Mouse (Mus musculus) gastrocnemius, adult 8-10 months (tissue): ENCODE measurements around the gene Tmem52. TPM values are rescaled to one million over a fixed set of nuclear protein-coding genes. Genes with fewer than 3 reads are reported as not detected.
"Not testable (repeated sequence)": the region's sequence is repeated elsewhere in the genome, so short reads cannot be mapped to it uniquely, and the experiment has no call there.

Experiments
- DNase-seq, 2 experiments: peaks; one replicate each; pipeline ENCODE4 v3.0.0; 2022; ENCODE audit warnings: low spot score in 2 of 2
- total RNA-seq, 4 experiments: library from RNA; stranded (reverse); gene quantifications; 2 replicates each; pipeline ENCODE4 v1.2.4; 2022

Tmem52 gene
- 100 to 1,000 TPM; 139 to 250 (median 181) TPM for total RNA-seq

DNA sequence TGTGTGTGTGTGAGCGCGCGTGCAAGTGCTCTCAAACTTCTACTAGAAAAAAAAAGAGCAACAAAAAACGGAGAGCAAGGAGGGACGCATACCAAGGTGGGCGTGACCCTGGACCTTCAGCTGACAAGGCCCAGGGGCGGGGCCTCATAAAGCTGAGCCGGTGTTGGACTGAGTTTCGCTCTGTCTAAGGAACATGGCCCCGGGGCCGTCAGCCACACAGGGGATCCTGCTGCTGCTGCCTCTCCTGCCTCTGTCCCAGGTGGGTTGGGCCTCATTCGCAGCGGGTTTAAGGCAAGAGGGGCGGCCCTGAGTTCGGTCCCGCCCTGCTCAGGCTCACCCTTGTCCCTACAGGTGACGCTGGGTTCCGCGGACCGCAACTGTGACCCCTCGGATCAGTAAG is at the start of gene Tmem52:
Gene Tmem52, plus strand, starts transcription at position 163 of the 400 bp plus-strand sequence.
- DNase-seq, result peak; percentile 74 to 81

DNA sequence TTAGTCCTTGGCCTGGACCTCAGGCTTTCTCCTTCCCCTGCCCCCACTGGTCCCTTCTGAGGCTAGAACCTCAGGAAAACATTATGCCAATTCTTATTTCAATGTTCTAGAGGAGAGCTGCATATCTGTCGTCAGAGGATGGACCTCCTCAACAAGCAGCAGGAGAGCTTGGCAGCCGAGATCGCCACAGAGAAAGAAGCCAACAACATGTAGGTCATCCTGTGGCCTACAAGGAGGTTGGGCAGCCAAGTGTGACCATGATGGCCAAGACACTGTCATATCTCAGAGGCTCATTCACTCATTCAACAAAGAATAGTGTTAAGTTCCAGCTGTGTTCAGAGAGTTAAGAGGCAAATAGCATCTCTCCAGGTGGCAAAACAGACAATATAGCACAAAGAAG is 48.8 kb upstream of the Tmem52 start:
- peak in 1 of 2 experiments; percentile 15 for DNase-seq

DNA sequence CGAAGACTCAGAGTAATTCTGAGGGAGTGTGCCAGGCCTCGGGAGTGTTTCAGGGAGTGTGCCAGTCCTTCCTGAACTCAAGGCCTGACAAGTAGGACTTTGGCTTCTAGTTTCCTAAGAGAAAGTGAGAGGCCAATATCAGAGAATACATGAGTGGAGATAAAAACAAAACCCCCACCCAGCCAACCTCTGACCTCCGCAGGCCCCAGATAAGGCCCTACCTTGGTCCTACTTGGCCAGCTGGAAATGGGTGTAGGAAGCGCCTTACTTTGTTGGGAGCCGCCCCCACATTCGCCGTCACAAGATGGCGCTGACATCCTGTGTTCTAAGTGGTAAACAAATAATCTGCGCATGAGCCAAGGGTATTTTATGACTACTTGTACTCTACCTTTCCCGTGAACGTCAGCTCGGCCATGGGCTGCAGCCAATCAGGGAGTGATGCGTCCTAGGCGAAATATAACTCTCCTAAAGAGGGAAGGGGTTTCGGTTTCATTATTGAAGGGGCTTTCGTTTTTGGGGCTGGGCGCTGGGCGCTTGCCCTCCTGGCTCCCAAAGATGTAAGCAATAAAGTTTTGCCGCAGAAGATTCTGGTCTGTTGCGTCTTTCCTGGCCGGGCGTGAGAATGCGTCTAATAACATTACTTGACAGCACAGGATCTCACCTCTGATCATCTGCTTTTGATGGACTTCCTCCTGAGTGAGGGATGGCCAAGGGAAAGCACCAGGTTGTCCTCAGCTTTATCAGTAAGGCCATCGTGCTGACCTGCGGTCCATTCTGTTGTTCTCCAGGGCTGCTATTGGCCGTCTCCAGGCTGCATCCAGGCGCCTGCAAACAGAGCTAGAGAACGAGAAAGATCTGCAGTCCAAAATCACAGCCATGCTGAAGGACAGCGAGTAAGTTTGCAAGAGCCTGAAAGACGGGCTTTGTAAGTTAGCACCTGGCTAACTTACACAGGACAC is 47.2 kb upstream of the Tmem52 start:
- DNase-seq, result not testable (repeated sequence)

DNA sequence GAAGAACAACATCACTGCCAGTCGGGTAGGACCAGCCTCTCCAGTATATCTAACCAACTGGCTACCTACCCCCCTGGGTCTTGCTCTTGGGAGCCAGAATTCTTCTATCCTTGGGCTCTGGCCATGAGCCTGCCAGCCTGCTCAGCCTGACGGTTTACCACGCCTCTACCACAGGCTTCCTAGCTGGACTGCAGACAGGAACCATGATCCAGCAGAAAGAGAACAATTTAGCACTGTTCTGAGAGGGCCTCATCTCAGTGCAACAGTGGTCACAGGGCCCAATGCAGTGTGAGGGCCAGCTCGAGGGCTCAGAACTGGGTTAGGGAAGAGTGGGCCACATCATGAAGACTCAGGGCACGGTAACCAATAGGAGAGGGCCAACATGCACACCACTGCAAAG is 44.9 kb upstream of the Tmem52 start:
- no peak for DNase-seq

DNA sequence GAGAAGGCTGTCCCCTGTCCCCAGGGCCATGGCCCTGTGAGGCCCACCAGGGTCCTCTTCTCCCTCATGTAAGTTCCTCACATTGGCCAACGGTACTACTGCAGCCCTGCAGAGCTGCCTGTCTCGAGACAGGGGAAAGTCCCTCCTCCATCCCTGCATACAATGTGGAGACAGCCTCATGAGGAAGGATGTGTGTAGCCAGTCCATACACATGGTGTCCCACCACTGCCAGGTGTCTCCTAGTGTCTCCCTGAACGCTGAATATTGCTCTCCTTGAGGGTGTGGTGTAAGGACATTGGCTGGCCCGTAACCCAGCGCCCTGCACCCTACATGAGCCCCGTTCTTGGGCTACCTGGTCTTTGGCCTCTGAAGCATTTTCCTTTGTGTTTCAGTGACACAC is 42.6 kb upstream of the Tmem52 start:
- DNase-seq, result no peak

DNA sequence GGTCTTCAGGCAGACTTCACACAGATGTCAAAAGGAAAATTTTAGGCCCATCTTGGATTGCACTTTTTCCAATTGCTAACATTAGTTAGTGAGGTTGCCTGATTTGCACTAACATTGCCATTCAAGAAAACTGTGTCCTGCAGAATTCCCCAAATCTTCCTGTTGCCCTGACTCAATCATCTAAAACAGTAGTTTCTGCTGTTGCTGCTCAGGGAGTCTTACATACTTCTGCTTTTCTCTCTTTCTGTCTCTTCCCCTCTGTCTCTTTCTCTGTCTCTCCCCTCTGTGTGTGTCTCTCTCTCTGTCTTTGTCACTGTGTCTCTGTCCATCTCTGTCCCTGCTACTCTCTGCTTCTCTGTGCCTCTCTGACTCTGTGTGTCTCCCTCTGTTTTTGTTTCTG is 40.5 kb upstream of the Tmem52 start:
- DNase-seq, result no peak

DNA sequence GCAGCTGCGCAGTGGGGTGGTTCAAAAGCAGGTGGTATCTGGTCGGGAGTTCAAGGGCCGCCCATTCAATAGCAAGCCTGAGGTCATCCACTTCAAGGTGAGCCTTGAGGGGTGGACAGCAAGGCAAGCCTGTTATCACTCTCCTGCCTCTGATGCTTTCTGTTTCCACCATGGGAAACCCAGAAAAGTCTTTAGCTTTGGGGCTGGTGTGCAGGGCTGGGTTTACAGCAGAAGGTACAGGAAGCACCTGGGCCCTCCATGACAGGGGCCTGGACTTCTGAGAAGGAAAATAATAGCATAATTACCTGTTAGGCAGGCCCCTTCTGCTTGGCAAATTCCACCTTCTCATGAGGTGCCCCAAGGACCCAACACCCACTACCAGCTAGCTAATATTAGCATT is 39.7 kb upstream of the Tmem52 start:
- no peak for DNase-seq

DNA sequence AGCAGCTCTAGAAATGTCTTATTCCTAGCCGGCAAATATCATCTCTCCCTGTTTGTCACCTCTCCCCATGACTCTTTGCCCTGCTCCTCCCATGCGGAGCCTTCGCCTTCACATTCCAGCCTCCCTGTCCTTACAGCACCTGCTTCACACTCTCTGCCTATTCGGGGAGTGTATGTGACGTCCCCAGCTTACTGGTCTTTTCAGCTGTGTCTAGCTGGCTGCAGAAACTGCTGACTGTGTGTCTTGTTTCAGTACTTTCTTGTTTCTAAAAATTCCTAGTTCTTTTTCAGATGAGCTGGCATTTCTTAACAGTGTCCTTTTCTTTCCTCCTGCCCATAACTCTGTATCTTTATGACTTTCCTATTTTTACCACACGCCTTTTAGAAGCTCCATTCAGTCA is 36.6 kb upstream of the Tmem52 start:
- no peak for DNase-seq

DNA sequence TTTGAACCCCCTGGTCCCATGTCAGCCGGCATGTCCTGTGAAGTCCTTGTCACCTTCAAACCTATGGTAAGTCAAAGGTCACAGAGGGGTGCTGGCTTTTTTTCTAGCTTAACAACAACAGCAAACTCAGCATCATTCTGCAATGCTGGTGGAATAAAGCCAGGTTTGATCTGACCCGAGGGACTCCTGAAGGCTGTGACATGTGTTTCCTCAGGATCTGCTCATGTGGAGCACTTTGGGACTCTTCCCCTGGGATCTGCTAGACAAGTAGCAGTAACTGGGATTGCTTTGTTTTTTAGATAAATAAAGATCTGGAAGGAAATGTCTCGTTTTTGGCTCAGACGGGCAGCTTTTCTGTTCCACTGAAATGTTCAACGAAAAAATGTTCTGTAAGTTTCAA is 34.9 kb upstream of the Tmem52 start:
- no peak for DNase-seq

DNA sequence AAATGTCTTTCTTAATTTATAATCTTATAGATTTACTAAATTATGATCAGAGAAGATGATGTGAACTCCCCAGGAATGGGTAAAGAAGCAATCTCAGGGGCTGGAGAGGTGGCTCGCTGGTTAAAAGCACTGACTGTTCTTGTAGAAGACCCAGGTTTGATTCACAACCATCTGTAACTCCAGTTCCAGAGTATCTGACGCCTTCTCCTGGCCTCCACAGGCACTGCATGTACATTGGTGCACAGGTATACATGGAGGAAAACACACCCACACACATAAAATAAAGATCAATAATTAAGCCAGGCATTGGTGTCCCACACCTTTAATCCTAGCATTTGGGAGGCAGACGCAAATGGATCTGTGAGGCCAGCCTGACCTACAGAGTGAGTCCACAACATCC is 26.1 kb upstream of the Tmem52 start:
- DNase-seq, result no peak

DNA sequence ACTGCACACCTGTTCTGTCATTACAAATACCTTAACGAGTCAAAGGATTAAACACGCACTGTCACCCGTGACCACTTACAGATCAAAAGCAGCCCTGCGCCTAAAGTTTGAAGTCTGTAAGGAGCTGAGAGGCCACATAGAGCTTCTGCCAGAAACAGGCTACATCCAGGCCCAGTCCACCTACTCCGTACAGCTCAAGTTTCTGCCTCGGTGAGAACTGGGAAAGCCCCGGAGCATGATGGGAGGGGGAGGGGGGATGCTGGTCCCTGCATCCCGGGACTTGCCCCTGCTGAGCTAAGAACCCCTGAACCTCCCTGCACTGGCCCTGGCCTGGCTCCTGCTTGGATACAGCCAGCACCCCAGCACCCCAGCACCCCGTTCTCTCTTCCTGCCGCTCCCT is 17.3 kb upstream of the Tmem52 start:
- DNase-seq, result no peak

DNA sequence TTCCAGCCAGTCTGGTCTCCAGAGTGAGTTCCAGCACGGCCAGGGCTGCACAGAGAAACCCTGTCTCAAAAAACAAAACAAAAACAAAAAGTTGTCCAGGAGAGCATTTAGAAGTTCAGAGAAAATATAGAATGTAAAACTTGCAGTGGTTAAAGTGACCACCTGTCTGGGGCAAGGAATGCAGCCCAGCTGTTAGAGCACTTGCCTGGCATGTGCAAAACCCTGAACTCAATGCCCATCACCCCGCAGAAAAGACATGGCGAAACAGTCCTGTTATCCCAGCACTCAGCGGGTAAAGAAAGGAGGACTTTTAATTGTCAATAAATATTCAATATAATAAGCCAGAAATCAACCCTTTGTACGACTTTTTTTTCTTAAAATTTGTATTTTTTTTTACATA is 10.3 kb upstream of the Tmem52 start:
- no peak for DNase-seq

DNA sequence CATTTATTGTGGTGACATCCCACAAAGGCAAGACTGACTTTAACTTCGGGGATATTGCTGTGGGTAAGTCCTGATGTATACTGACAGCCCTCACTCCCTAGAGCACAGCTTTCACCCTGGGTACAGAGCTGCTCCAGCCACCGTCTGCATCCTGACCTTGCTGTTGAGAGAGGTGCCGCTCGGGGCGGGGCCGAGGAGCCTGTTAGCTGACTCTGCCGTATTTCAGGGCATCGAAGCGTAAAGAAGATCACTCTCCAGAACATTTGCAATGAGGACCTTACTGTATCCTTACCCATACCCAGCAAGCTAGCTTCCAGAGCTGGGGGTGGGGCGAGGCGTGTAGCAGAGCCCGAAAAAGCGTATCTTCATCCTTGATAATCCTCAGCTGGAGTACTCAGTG is 5.9 kb upstream of the Tmem52 start:
- no peak for DNase-seq

DNA sequence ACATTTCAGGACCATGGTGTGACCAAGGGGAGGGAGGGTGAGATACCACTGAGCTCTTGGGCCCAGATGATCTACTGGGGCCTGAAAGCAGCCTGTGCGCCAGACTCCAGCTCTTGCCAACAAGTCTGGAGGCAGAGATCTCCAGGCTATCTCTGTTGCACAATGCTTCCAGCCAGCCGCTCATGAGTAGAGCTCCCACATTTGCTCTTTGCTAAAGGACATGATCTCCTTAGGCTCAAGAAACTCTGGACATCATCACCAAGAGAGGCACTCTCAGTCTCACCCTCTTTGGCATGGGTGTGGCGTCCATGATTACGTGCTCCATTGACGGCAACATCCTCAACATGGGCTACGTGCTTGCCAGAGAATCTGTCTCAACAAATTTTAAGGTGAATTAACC is 5.3 kb upstream of the Tmem52 start:
- no peak for DNase-seq

DNA sequence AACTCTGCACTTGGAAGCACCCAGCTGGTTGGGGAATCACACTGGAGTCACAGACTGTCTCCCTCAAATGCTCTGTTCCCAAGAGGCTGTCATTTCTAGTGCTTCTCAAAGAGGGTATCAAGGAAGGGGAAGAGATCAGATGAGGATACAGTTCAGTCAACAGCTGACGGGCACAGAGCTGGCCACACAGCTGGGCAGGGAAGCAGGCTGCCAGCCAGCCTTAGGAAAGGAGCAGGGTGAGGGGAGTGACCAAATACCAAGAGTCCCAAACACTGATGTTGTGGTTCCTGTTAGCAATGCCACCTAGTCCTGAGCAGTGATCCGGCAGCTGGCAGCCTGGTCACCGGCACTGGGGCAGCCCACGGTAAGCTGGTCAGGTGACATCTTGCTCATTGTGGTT is 4.9 kb upstream of the Tmem52 start:
- no peak for DNase-seq

DNA sequence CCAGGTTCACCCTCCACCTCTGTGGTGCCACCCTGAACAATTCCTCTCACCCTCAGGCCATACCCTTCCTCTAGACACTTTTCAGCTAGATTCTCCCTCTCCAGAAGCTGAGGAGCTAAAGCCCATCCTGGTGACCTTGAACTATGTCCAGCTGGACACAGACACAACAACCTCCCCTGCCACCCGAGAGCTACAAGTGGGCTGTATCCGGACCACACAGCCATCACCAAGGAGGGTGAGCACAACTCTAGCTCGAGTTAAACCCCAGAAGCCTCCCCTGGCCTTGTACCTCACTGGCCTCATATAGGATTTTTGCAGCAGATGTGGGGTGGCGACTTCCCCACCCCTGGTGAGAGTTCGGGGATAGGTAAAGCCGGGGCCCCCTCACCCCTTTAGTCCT is 3.3 kb upstream of the Tmem52 start:
- DNase-seq, result no peak

DNA sequence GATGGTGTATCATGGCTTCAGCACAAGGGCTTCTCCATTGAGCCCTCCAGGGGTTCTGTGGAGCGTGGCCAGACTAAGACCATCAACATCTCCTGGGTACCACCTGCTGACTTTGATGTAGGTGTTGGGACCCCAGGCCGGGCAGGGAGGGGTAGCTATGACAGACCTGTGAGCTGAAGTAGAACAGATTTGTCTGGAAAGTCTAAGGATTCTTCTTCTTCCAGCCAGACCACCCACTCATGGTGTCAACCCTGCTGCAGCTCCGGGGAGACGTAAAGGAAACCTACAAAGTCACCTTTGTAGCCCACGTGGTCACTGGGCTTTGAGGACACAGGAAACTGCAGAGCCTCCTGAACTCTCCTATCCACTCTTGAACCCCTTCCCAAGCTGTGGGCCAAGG is 2.8 kb upstream of the Tmem52 start:
- no peak for DNase-seq

DNA sequence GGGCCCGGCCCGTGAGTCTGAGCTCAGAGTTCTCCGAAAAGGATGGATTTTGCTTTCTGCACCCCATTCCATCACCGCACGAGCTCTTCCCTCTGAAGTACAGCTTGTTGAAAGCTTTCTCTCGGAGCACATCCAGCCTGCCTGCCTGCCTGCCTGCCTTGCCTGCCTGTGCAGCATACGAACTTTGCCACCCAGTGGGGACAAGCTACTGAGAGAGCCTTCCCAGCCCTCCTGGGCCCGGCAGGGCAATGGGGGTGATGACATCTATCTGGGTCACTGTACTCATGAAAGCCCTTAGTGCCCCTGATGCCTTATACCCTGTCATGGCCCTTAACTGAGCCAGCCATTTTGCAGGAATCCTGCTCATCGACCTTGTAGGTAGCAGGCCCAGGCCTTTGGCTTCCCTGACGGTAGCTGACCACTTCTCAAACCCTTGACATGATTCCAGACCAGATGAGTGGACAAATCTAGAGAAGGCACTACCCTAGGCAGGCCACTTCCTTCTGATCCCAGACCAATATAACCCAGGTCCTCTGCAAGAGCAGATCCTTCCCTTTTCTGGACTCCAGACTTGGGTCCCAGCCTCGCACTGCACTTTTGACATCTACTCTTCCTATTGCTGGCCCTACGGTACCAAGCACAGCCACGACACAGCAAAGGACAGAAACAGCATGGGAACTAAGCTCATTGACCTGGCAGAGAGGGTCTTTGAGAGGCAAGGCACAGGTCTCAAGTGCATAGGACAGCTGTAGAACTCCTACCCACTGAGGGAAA is 1.5 kb upstream of the Tmem52 start:
- DNase-seq, result no peak

DNA sequence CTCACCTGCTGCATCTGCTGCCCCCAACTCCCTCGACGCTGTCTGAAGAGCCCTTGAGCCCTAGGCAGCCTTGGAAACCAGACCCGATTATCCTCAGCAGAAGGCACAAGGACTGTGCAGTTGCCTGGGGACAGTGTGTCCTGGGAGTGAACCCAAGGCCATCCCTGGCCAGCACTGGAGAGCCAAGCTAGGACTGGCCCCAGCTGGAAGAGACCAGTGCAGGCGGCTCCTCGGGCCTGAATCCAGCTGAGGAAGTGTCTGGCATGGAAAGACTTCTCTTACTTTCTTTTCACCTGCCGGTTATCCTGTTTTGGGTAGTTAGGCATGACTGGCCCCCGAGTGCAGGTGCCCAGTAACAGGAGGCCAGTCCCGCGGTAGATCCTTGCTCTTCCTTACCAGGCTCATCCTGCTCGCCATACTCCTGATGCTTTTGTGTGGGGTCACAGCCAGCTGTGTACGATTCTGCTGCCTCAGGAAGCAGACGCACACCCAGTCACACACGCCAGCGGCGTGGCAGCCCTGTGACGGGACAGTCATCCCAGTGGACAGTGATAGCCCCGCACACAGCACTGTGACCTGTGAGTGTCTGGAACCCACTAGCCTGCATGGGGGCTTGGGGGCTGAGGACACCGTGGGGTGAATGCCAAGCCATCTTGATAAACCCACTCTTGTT is 812 bp downstream of the Tmem52 start:
- DNase-seq, result peak; percentile 84 to 88

DNA sequence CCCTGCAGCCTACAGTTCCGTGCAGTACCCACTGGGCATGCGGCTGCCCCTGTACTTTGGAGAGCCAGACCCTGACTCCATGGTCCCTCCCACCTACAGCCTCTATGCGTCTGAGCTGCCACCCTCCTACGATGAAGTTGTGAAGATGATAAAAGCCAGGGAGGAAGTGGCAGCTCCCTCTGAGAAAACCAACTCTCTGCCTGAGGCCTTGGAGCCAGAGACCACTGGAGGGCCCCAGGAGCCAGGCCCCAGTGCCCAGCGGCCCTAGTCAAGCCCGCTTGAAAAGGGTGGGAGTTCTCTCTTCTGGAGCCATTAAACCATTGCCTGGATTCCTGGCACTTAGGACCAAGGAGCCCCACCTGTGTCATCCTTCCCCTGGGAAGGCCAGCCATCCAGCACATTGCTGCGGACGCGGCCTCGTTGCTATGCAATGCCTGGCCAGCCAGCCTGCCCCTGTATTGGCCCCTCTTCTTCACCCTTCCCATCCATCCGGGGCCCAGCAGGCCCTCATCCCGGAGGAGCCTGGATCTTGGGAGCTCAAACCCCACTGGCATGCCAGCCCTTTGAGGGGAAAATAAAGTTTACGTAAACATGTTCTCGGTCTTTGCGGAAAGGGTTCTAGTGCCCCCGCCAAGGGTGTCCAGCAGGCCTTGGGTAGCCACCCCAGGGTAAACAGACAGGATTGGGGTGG is 1.5 kb downstream of the Tmem52 start:
- DNase-seq, result no peak

DNA sequence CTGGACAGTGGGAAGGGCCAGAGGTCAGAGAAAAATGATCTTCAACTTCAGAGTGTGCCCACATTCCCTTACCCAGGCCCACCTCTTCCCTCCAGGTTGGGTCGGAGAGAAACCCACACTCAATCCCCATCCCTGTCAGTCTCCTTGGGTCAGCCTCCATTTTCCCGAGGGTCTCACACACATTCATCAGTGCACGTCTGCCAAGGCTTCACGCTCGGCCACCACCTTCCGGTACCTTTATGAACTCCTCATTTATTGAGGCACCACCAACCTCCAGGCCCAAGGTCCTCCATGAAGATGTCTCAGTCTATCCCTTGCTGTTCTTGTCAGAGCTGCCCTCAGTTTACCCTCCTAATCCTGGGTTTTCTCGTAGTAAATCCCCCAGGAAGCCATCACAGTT is 2.1 kb downstream of the Tmem52 start:
- no peak for DNase-seq
